Mouse (Mus musculus) myocyte (in vitro differentiated cells): ENCODE results near the gene Zfand6.

Source experiments
- CEBPB ChIP-seq: IDR thresholded peaks from 2 replicates; pipeline ENCODE4 v1.6.1; 2011; ENCODE audit warnings: mild to moderate bottlenecking, moderate library complexity; ENCODE audit not compliant: poor library complexity, insufficient read depth, severe bottlenecking
- E2F4 ChIP-seq: IDR thresholded peaks from one replicate; pipeline ENCODE4 v1.6.1; 2011; ENCODE audit warnings: mild to moderate bottlenecking, control low read depth, moderate library complexity; ENCODE audit not compliant: insufficient read depth
- MYOD1 ChIP-seq, 3 experiments: IDR thresholded peaks; one replicate each; pipeline ENCODE4 v1.6.1; 2011; ENCODE audit warnings: control low read depth in 2 of 3, low read depth in 2 of 3, mild to moderate bottlenecking in 2 of 3, moderate library complexity in 1 of 3; ENCODE audit not compliant: insufficient read length in 2 of 3, control insufficient read depth in 1 of 3
- MYOG ChIP-seq, 3 experiments: IDR thresholded peaks; one replicate each; pipeline ENCODE4 v1.6.1; 2011; ENCODE audit warnings: control low read depth in 2 of 3, low read depth in 2 of 3, mild to moderate bottlenecking in 2 of 3; ENCODE audit not compliant: insufficient read length in 2 of 3, control insufficient read depth in 1 of 3, insufficient read depth in 1 of 3
- POLR2A ChIP-seq: IDR thresholded peaks from one replicate; pipeline ENCODE4 v1.6.1; 2011; ENCODE audit warnings: low read depth, mild to moderate bottlenecking, control low read depth, moderate library complexity; ENCODE audit not compliant: insufficient read length
- POLR2AphosphoS2 ChIP-seq: IDR thresholded peaks from one replicate; pipeline ENCODE4 v1.6.1; 2011; ENCODE audit warnings: low read depth, control low read depth; ENCODE audit not compliant: insufficient read length
- REST ChIP-seq: IDR thresholded peaks from one replicate; pipeline ENCODE4 v1.6.1; 2011; ENCODE audit warnings: mild to moderate bottlenecking, control low read depth, moderate library complexity; ENCODE audit not compliant: insufficient read depth, insufficient read length
- TCF12 ChIP-seq: IDR thresholded peaks from one replicate; pipeline ENCODE4 v1.6.1; 2011; ENCODE audit warnings: mild to moderate bottlenecking, control low read depth; ENCODE audit not compliant: poor library complexity, insufficient read depth, severe bottlenecking
- USF1 ChIP-seq: IDR thresholded peaks from one replicate; pipeline ENCODE4 v1.6.1; 2011; ENCODE audit warnings: low read depth, mild to moderate bottlenecking, control low read depth, moderate library complexity

GRCm38 (mm10) chr7:84590622-84591021 lies 99.1 kb downstream of the Zfand6 start:
- TF ChIP-seq POLR2A (no peak), USF1 (no peak), TCF12 (no peak), E2F4 (no peak), MYOG (IDR thresholded peaks at IDR 0.05; ENCODE audit: control insufficient read depth in 1 of 3, insufficient read depth in 1 of 3, insufficient read length in 2 of 3, low read depth in 2 of 3) (no peak), MYOD1 (IDR thresholded peaks at IDR 0.05; ENCODE audit: control insufficient read depth in 1 of 3, insufficient read length in 2 of 3, low read depth in 2 of 3) (no peak), POLR2AphosphoS2 (no peak), REST (no peak), CEBPB (no peak)
